ENCODE assay signal across 19 mouse cellular contexts in the genomic region with DNA sequence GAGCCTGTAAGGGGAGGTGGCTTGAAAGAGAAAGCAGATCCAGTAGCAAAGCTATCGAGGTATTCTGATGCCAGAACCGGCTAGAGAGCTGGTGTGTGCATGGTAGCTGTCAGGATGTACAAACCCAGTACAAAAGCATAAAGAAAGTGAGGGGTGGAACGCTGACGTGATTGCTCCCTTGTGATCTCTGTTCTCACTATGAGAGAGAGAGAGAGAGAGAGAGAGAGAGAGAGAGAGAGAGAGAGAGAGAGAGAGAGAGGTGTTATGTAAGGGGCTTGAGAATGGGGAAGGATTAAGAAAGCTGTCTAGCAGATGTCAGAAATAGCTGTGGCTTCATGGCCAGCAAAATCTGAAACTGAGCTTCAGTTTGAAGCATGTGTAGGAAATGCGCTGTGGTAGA. TPM values are rescaled to one million over a fixed set of nuclear protein-coding genes. Genes with fewer than 3 reads are reported as not detected.
DNase-seq lines count a peak whose midpoint lies in the region; ATAC-seq and TF ChIP-seq lines count a peak whose summit lies in the region.
"Had no signal": no experiment of that assay in that cellular context is flagged by ENCODE, and none has a peak within 500 bp of the region (broad histone marks: within the 10 kb centered on the region; RNA-seq: fewer than 3 reads in every experiment).

No protein-coding gene starts in this region.

- intact Hi-C loops in left cerebral cortex, adult 2 months (cut with DNase I): no loop called here
- intact Hi-C loops in left cerebral cortex, postnatal 10 days (cut with DNase I): no loop called here
- intact Hi-C loops in gastrocnemius, postnatal 14 days (cut with DNase I; ENCODE audit: low total_unique reads): no loop called here

- H3K4me1 ChIP-seq in embryonic facial prominence, embryonic 13.5 days: peaks cover 5% of the 10 kb centered on the region; the same call in 1 of the 2 replicates
- H3K4me1 ChIP-seq in embryonic facial prominence, embryonic 10.5 days: no peaks in the 10 kb centered on the region
- H3K4me1 ChIP-seq: forebrain, embryonic 12.5 days had no signal

- H3K4me2 ChIP-seq in embryonic facial prominence, embryonic 13.5 days: peak overlapping the region; percentile 16; the same call in 1 of the 2 replicates
- H3K4me2 ChIP-seq: forebrain, embryonic 12.5 days had no signal

- DNase-seq in embryonic facial prominence, embryonic 10.5 days (ENCODE audit: low spot score): no peak
- no peak for DNase-seq in left cerebral cortex, adult 2 months (ENCODE audit: extremely low spot score in 1 of 2, low spot score in 2 of 2)
- no peak for DNase-seq in left cerebral cortex, postnatal 10 days (ENCODE audit: extremely low spot score in 1 of 2, low spot score in 2 of 2)
- DNase-seq in cerebellum, adult 11 months: no peak
- DNase-seq in gastrocnemius, postnatal 14 days: no peak
- no peak for DNase-seq in lung, postnatal 36 days
- DNase-seq: adrenal gland, adult 2 months; cerebellum, adult 11-12 months; kidney, postnatal 10 days; liver; lung, postnatal 10 days had no signal

- no peak overlapping the region for H3K9ac ChIP-seq in embryonic facial prominence, embryonic 13.5 days
- H3K9ac ChIP-seq: forebrain, embryonic 12.5 days had no signal

- ATAC-seq in embryonic facial prominence, embryonic 13.5 days (ENCODE audit: insufficient number of reproducible peaks, insufficient read depth, low FRiP score, low TSS enrichment, low read depth): no peak
- peak; percentile 67 to 78 for ATAC-seq in hematopoietic stem cell, adult 5-6 weeks (replicated peaks in 1 of 2; ENCODE audit: insufficient read depth in 1 of 2, low FRiP score in 2 of 2, low TSS enrichment in 1 of 2, low read depth in 1 of 2, poor library complexity in 2 of 2, severe bottlenecking in 2 of 2)
- ATAC-seq: hindbrain, embryonic 16.5 days had no signal

- no peak overlapping the region for H3K27ac ChIP-seq in embryonic facial prominence, embryonic 13.5 days
- H3K27ac ChIP-seq in embryonic facial prominence, embryonic 10.5 days (replicated peaks): no peak overlapping the region
- peak overlapping the region; percentile 75 for H3K27ac ChIP-seq in left cerebral cortex, adult 2 months
- H3K27ac ChIP-seq: forebrain, embryonic 12.5 days had no signal

- no peaks in the 10 kb centered on the region for H3K27me3 ChIP-seq in embryonic facial prominence, embryonic 13.5 days
- H3K27me3 ChIP-seq in embryonic facial prominence, embryonic 10.5 days (replicated peaks; ENCODE audit: low read depth, poor library complexity, severe bottlenecking): no peaks in the 10 kb centered on the region
- H3K27me3 ChIP-seq: forebrain, embryonic 12.5 days had no signal

- H3K4me3 ChIP-seq in embryonic facial prominence, embryonic 13.5 days: no peak overlapping the region
- no peak overlapping the region for H3K4me3 ChIP-seq in embryonic facial prominence, embryonic 10.5 days
- no peak overlapping the region for H3K4me3 ChIP-seq in left cerebral cortex, adult 2 months
- H3K4me3 ChIP-seq: forebrain, embryonic 12.5 days had no signal

- no peaks in the 10 kb centered on the region for H3K9me3 ChIP-seq in embryonic facial prominence, embryonic 13.5 days
- no peaks in the 10 kb centered on the region for H3K9me3 ChIP-seq in embryonic facial prominence, embryonic 10.5 days
- H3K9me3 ChIP-seq: forebrain, embryonic 12.5 days had no signal

- H3K36me3 ChIP-seq in embryonic facial prominence, embryonic 13.5 days: no peaks in the 10 kb centered on the region
- no peaks in the 10 kb centered on the region for H3K36me3 ChIP-seq in embryonic facial prominence, embryonic 10.5 days (replicated peaks)
- H3K36me3 ChIP-seq: forebrain, embryonic 12.5 days had no signal

- 52% methylated on average over 5 of the region's 5 CpGs for WGBS in embryonic facial prominence, embryonic 13.5 days
- 77% methylated on average over 5 of the region's 5 CpGs for WGBS in embryonic facial prominence, embryonic 10.5 days

- TF ChIP-seq CTCF in left cerebral cortex, adult 2 months (IDR thresholded peaks at IDR 0.05): no peak

RNA-seq across cellular contexts. Expression of gene Uox, which starts 13.7 kb away (rescaled TPM):
- polyA plus RNA-seq in embryonic facial prominence, embryonic 13.5 days (2015; fragmentation: Nextera tagmentation; extraction: Ambion mirVana): 0.17 and 0.91 TPM in 2 replicates
- polyA plus RNA-seq in embryonic facial prominence, embryonic 10.5 days (2016; fragmentation: Nextera tagmentation; extraction: Ambion mirVana): not detected in 2 replicates
- total RNA-seq in left cerebral cortex, adult 2 months (2021): under 1 TPM; 0.27 to 0.37 TPM
- under 1 TPM; 0.58 to 0.99 TPM for total RNA-seq in left cerebral cortex, postnatal 10 days (2021)
- not detected in 2 replicates for total RNA-seq in hematopoietic stem cell, adult 5-6 weeks (2017)
- not detected for total RNA-seq in gastrocnemius, postnatal 14 days (2021)
- total RNA-seq: MEL; midbrain, postnatal 0 days had no signal
- polyA plus RNA-seq: adrenal gland, adult 2 months; forebrain, embryonic 12.5 days; hindbrain, embryonic 16.5 days had no signal

RNA-seq across cellular contexts. Expression of gene Dnase2b, which starts 31.5 kb away (rescaled TPM):
- polyA plus RNA-seq in embryonic facial prominence, embryonic 13.5 days (2015; fragmentation: Nextera tagmentation; extraction: Ambion mirVana): 0.07 TPM in 1 of 2 replicates, not detected in the other
- polyA plus RNA-seq in embryonic facial prominence, embryonic 10.5 days (2016; fragmentation: Nextera tagmentation; extraction: Ambion mirVana): not detected in 2 replicates
- total RNA-seq in left cerebral cortex, adult 2 months (2021): not detected
- total RNA-seq in left cerebral cortex, postnatal 10 days (2021): not detected
- not detected in 2 replicates for total RNA-seq in hematopoietic stem cell, adult 5-6 weeks (2017)
- total RNA-seq in gastrocnemius, postnatal 14 days (2021): not detected
- total RNA-seq: adrenal gland, adult 2 months; left cerebral cortex, adult 18-20 months; MEL; midbrain, postnatal 0 days had no signal
- polyA plus RNA-seq: adrenal gland, adult 2 months; forebrain, embryonic 12.5 days; hindbrain, embryonic 16.5 days; midbrain, postnatal 0 days; testis, adult 2 months had no signal
